Comparison of ENCODE assay signal across 11 mouse cellular contexts in the genomic region with DNA sequence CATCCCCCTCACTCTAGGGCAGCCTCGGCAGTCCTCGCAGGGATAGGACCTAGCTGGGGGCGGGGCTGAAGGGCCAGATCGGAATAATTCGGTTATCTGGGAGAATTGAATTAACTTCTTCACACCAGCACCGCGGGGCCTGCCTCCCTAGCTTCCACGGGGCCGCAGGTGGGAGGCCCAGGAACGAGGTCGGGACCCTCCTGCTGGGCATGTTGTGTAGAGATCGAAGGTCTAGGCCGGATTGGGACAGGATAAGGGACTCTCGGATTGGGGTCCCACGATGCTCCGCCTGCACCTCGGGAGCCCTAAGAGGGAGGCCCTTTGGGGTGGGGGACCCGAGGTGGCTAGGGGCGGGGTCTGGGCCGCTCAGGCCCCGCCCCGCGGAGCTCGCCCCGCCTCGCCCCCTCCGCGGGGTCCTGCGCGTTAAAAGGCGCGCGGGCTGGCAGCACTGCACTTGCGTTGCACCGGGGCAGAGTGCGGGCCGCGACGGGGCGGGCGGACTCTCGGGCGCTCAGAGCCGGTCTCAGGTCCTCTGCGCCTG. TPM values are rescaled to one million over a fixed set of nuclear protein-coding genes. Genes with fewer than 3 reads are reported as not detected.
DNase-seq lines count a peak whose midpoint lies in the region; ATAC-seq lines count a peak whose summit lies in the region.
"Had no signal": no experiment of that assay in that cellular context is flagged by ENCODE, and none has a peak within 500 bp of the region (broad histone marks: within the 10 kb centered on the region; RNA-seq: fewer than 3 reads in every experiment).

Gene Phox2a, plus strand, starts transcription at position 453 of the 541 bp plus-strand sequence.

- H3K27me3 ChIP-seq in heart, embryonic 14.5 days (ENCODE audit: control insufficient read depth, insufficient read depth, low read length), result peaks cover 57% of the 10 kb centered on the region
- peaks cover 66% of the 10 kb centered on the region for H3K27me3 ChIP-seq in hindbrain, embryonic 15.5 days
- peaks cover 65% of the 10 kb centered on the region for H3K27me3 ChIP-seq in midbrain, embryonic 15.5 days (replicated peaks)

- H3K4me1 ChIP-seq in heart, embryonic 14.5 days (ENCODE audit: control insufficient read depth in 2 of 2, insufficient read depth in 2 of 2, low read length in 2 of 2), result peaks cover 9 to 27% of the 10 kb centered on the region in 2 experiments
- H3K4me1 ChIP-seq in hindbrain, embryonic 15.5 days (replicated peaks), result peaks cover 30% of the 10 kb centered on the region
- H3K4me1 ChIP-seq in midbrain, embryonic 15.5 days, result peaks cover 31% of the 10 kb centered on the region

- no peak within 1 kb of the TSS for H3K27ac ChIP-seq in heart, embryonic 14.5 days (replicated peaks in 1 of 2; ENCODE audit: control insufficient read depth in 1 of 2, insufficient read depth in 1 of 2, low read depth in 2 of 2, low read length in 2 of 2)
- no peak within 1 kb of the TSS for H3K27ac ChIP-seq in hindbrain, embryonic 15.5 days (replicated peaks)
- H3K27ac ChIP-seq in midbrain, embryonic 15.5 days, result no peak within 1 kb of the TSS

- ATAC-seq in heart, embryonic 14.5 days (ENCODE audit: insufficient number of reproducible peaks, insufficient read depth, low FRiP score, low read depth), result no peak
- peak; percentile 31 for ATAC-seq in hindbrain, embryonic 15.5 days (ENCODE audit: low FRiP score, low read depth)
- ATAC-seq in midbrain, embryonic 15.5 days (replicated peaks), result 0 out of 2 replicates have a peak, but pooled peaks have one; percentile 15

- 1% methylated on average over 33 of the region's 45 CpGs for WGBS in heart, embryonic 14.5 days
- WGBS in hindbrain, embryonic 15.5 days, result under 1% methylated on average over 35 of the region's 45 CpGs
- under 1% methylated on average over 44 of the region's 45 CpGs for WGBS in midbrain, embryonic 15.5 days

- no peak within 1 kb of the TSS for H3K9ac ChIP-seq in heart, embryonic 14.5 days (ENCODE audit: low read length)
- no peak within 1 kb of the TSS for H3K9ac ChIP-seq in hindbrain, embryonic 15.5 days
- H3K9ac ChIP-seq in midbrain, embryonic 15.5 days, result no peak within 1 kb of the TSS

- intact Hi-C loops in gastrocnemius, postnatal 14 days (cut with DNase I; ENCODE audit: low total_unique reads), result no loop called here

- no peak for DNase-seq in heart, postnatal 4 days
- peak; percentile 58 for DNase-seq in adrenal gland, postnatal 14 days
- DNase-seq in frontal cortex, postnatal 14 days (ENCODE audit: low spot score in 2 of 2), result no peak
- DNase-seq in kidney, adult 9 months, result no peak
- DNase-seq in gastrocnemius, postnatal 14 days, result no peak
- DNase-seq: lung, adult 2 months had no signal

- no peaks in the 10 kb centered on the region for H3K36me3 ChIP-seq in heart, embryonic 14.5 days (ENCODE audit: control insufficient read depth, insufficient read depth, low read length)
- no peaks in the 10 kb centered on the region for H3K36me3 ChIP-seq in hindbrain, embryonic 15.5 days
- no peaks in the 10 kb centered on the region for H3K36me3 ChIP-seq in midbrain, embryonic 15.5 days (replicated peaks)

- peak within 1 kb of the TSS; percentile 66 for H3K4me2 ChIP-seq in heart, embryonic 14.5 days (ENCODE audit: low read length)
- peak within 1 kb of the TSS; percentile 51 for H3K4me2 ChIP-seq in hindbrain, embryonic 15.5 days
- H3K4me2 ChIP-seq in midbrain, embryonic 15.5 days, result peak within 1 kb of the TSS; percentile 41

- H3K9me3 ChIP-seq in heart, embryonic 14.5 days (ENCODE audit: control insufficient read depth, low read length), result 0 out of 2 replicates have a peak, but pooled peaks cover 5% of the 10 kb centered on the region
- H3K9me3 ChIP-seq in hindbrain, embryonic 15.5 days, result no peaks in the 10 kb centered on the region
- H3K9me3 ChIP-seq in midbrain, embryonic 15.5 days, result no peaks in the 10 kb centered on the region

- peak within 1 kb of the TSS; percentile 16 to 33 for H3K4me3 ChIP-seq in heart, embryonic 14.5 days (ENCODE audit: control insufficient read depth in 1 of 2, insufficient read depth in 1 of 2, low read depth in 1 of 2, low read length in 2 of 2)
- peak within 1 kb of the TSS; percentile 30 for H3K4me3 ChIP-seq in hindbrain, embryonic 15.5 days
- peak within 1 kb of the TSS; percentile 21 for H3K4me3 ChIP-seq in midbrain, embryonic 15.5 days

RNA-seq across cellular contexts. Expression of gene Phox2a, which starts in this region (rescaled TPM):
- 1.2 TPM in 1 of 2 replicates, not detected in the other for polyA plus RNA-seq in heart, embryonic 14.5 days (2014; fragmentation: Nextera tagmentation; extraction: Ambion mirVana)
- total RNA-seq in heart, postnatal 4 days (2021), result under 1 TPM; 0.27 to 0.43 TPM
- 25.7 and 30.6 TPM in 2 replicates for total RNA-seq in adrenal gland, postnatal 14 days (2021)
- polyA plus RNA-seq in hindbrain, embryonic 15.5 days (2015; fragmentation: Nextera tagmentation; extraction: Ambion mirVana), result 1.5 and 2.3 TPM in 2 replicates
- 0.10 and 0.55 TPM in 2 replicates for polyA plus RNA-seq in midbrain, embryonic 15.5 days (2015; fragmentation: Nextera tagmentation; extraction: Ambion mirVana)
- total RNA-seq in gastrocnemius, postnatal 14 days (2021), result not detected
- polyA plus RNA-seq: cortical plate, adult 2 months; lung, adult 2 months; thymus, postnatal 0 days had no signal

Comparison
In these comparisons a context has a peak if more than half of its experiments do, and no peak if none do; other contexts are left out.
1. RNA of gene Phox2a (total RNA-seq): 25.7 to 30.6 TPM in adrenal gland, postnatal 14 days; 0.27 to 0.43 TPM in heart, postnatal 4 days and not detected in gastrocnemius, postnatal 14 days; every median in the first group is over 10 times any median in the second.
2. Peak in ATAC-seq, H3K4me3 ChIP-seq and H3K4me2 ChIP-seq in midbrain, embryonic 15.5 days; RNA of the gene not detected or under 1 TPM.
3. Peak in every context shown above with its lines, with median percentiles within 50 percentile points of each other: H3K4me2 ChIP-seq and H3K4me3 ChIP-seq.